Mouse (Mus musculus): ENCODE results near the gene Sgms2. TPM values are rescaled to one million over a fixed set of nuclear protein-coding genes. Genes with fewer than 3 reads are reported as not detected.

Gene Sgms2
- polyA plus RNA-seq, 1 experiment: 0.44 TPM

- H3K27ac ChIP-seq (ENCODE audit: control insufficient read depth, insufficient read depth, low read length): no peak overlapping the region
- WGBS: 91% methylated on average over 9 of the region's 9 CpGs
These were observed 178.9 kb downstream of the Sgms2 start for GRCm38 (mm10) chr3:131312340-131312739.

GRCm38 (mm10) chr3:131310572-131310971 is 180.6 kb downstream of the Sgms2 start:
- H3K4me1 ChIP-seq (replicated peaks; ENCODE audit: control insufficient read depth, insufficient read depth, low read length): no peaks in the 10 kb centered on the region
- no peak for TF ChIP-seq POLR2A (IDR thresholded peaks at IDR 0.05; ENCODE audit: control insufficient read depth, extremely low read depth, insufficient read depth, low read length, poor library complexity)
- TF ChIP-seq CTCF (IDR thresholded peaks at IDR 0.05; ENCODE audit: borderline replicate concordance, control insufficient read depth, extremely low read depth, insufficient read depth, low read length, poor library complexity): no peak
- no peak overlapping the region for H3K4me3 ChIP-seq (ENCODE audit: control insufficient read depth, insufficient read depth, low read length)
- no peaks in the 10 kb centered on the region for H3K27me3 ChIP-seq (ENCODE audit: control insufficient read depth, insufficient read depth, low read length)
- no peak for DNase-seq
- 94% methylated on average over 4 of the region's 4 CpGs for WGBS
- no peak overlapping the region for H3K27ac ChIP-seq (ENCODE audit: control insufficient read depth, insufficient read depth, low read length)
- no peaks in the 10 kb centered on the region for H3K36me3 ChIP-seq (ENCODE audit: control insufficient read depth, insufficient read depth, low read length)

More at GRCm38 (mm10) chr3:131312340-131312739, 178.9 kb downstream of the Sgms2 start:
- TF ChIP-seq POLR2A (IDR thresholded peaks at IDR 0.05; ENCODE audit: control insufficient read depth, extremely low read depth, insufficient read depth, low read length, poor library complexity): no peak
- no peak for TF ChIP-seq CTCF (IDR thresholded peaks at IDR 0.05; ENCODE audit: borderline replicate concordance, control insufficient read depth, extremely low read depth, insufficient read depth, low read length, poor library complexity)
- no peaks in the 10 kb centered on the region for H3K4me1 ChIP-seq (replicated peaks; ENCODE audit: control insufficient read depth, insufficient read depth, low read length)
- no peak for DNase-seq
- H3K4me3 ChIP-seq (ENCODE audit: control insufficient read depth, insufficient read depth, low read length): no peak overlapping the region
- H3K36me3 ChIP-seq (ENCODE audit: control insufficient read depth, insufficient read depth, low read length): no peaks in the 10 kb centered on the region
- H3K27me3 ChIP-seq (ENCODE audit: control insufficient read depth, insufficient read depth, low read length): no peaks in the 10 kb centered on the region

GRCm38 (mm10) chr3:131307811-131308210 is 183.4 kb downstream of the Sgms2 start:
- 95% methylated on average over 3 of the region's 3 CpGs for WGBS
- no peaks in the 10 kb centered on the region for H3K27me3 ChIP-seq (ENCODE audit: control insufficient read depth, insufficient read depth, low read length)
- no peak for DNase-seq
- H3K4me3 ChIP-seq (ENCODE audit: control insufficient read depth, insufficient read depth, low read length): no peak overlapping the region
- no peak overlapping the region for H3K27ac ChIP-seq (ENCODE audit: control insufficient read depth, insufficient read depth, low read length)
- H3K36me3 ChIP-seq (ENCODE audit: control insufficient read depth, insufficient read depth, low read length): no peaks in the 10 kb centered on the region
- TF ChIP-seq POLR2A (IDR thresholded peaks at IDR 0.05; ENCODE audit: control insufficient read depth, extremely low read depth, insufficient read depth, low read length, poor library complexity): no peak
- TF ChIP-seq CTCF (IDR thresholded peaks at IDR 0.05; ENCODE audit: borderline replicate concordance, control insufficient read depth, extremely low read depth, insufficient read depth, low read length, poor library complexity): no peak
- H3K4me1 ChIP-seq (replicated peaks; ENCODE audit: control insufficient read depth, insufficient read depth, low read length): no peaks in the 10 kb centered on the region

- peaks cover 5% of the 10 kb centered on the region for H3K4me1 ChIP-seq (replicated peaks; ENCODE audit: control insufficient read depth, insufficient read depth, low read length)
- H3K36me3 ChIP-seq (ENCODE audit: control insufficient read depth, insufficient read depth, low read length): no peaks in the 10 kb centered on the region
- no peak for TF ChIP-seq POLR2A (IDR thresholded peaks at IDR 0.05; ENCODE audit: control insufficient read depth, extremely low read depth, insufficient read depth, low read length, poor library complexity)
- TF ChIP-seq CTCF (IDR thresholded peaks at IDR 0.05; ENCODE audit: borderline replicate concordance, control insufficient read depth, extremely low read depth, insufficient read depth, low read length, poor library complexity): no peak
- no peak overlapping the region for H3K4me3 ChIP-seq (ENCODE audit: control insufficient read depth, insufficient read depth, low read length)
- no peak for DNase-seq
- 90% methylated on average over 7 of the region's 7 CpGs for WGBS
- no peak overlapping the region for H3K27ac ChIP-seq (ENCODE audit: control insufficient read depth, insufficient read depth, low read length)
- no peaks in the 10 kb centered on the region for H3K27me3 ChIP-seq (ENCODE audit: control insufficient read depth, insufficient read depth, low read length)
These were observed 185.0 kb downstream of the Sgms2 start for GRCm38 (mm10) chr3:131306255-131306654.

GRCm38 (mm10) chr3:131303320-131303714 is 187.9 kb downstream of the Sgms2 start:
- H3K27ac ChIP-seq (ENCODE audit: control insufficient read depth, insufficient read depth, low read length): no peak overlapping the region
- H3K4me1 ChIP-seq (replicated peaks; ENCODE audit: control insufficient read depth, insufficient read depth, low read length): peaks cover 5% of the 10 kb centered on the region
- peak overlapping the region; percentile 19 for H3K4me3 ChIP-seq (ENCODE audit: control insufficient read depth, insufficient read depth, low read length)
- TF ChIP-seq CTCF (IDR thresholded peaks at IDR 0.05; ENCODE audit: borderline replicate concordance, control insufficient read depth, extremely low read depth, insufficient read depth, low read length, poor library complexity) (no peak), POLR2A (IDR thresholded peaks at IDR 0.05; ENCODE audit: control insufficient read depth, extremely low read depth, insufficient read depth, low read length, poor library complexity) (no peak)
- H3K36me3 ChIP-seq (ENCODE audit: control insufficient read depth, insufficient read depth, low read length): no peaks in the 10 kb centered on the region
- DNase-seq: no peak
- 1% methylated on average over 5 of the region's 5 CpGs for WGBS
- H3K27me3 ChIP-seq (ENCODE audit: control insufficient read depth, insufficient read depth, low read length): no peaks in the 10 kb centered on the region

- peak; percentile 87 for DNase-seq
- no peaks in the 10 kb centered on the region for H3K36me3 ChIP-seq (ENCODE audit: control insufficient read depth, insufficient read depth, low read length)
- no peaks in the 10 kb centered on the region for H3K27me3 ChIP-seq (ENCODE audit: control insufficient read depth, insufficient read depth, low read length)
- TF ChIP-seq CTCF (IDR thresholded peaks at IDR 0.05; ENCODE audit: borderline replicate concordance, control insufficient read depth, extremely low read depth, insufficient read depth, low read length, poor library complexity) (0 out of 2 replicates have a peak, but pooled peaks have one; percentile 61), POLR2A (IDR thresholded peaks at IDR 0.05; ENCODE audit: control insufficient read depth, extremely low read depth, insufficient read depth, low read length, poor library complexity) (no peak)
- no peak within 1 kb of the TSS for H3K27ac ChIP-seq (ENCODE audit: control insufficient read depth, insufficient read depth, low read length)
- peaks cover 5% of the 10 kb centered on the region for H3K4me1 ChIP-seq (replicated peaks; ENCODE audit: control insufficient read depth, insufficient read depth, low read length)
- peak within 1 kb of the TSS; percentile 51 for H3K4me3 ChIP-seq (ENCODE audit: control insufficient read depth, insufficient read depth, low read length)
- WGBS: 3% methylated on average over 71 of the region's 71 CpGs
These were observed 188.5 kb downstream of the Sgms2 start, which contains the start of gene Cyp2u1 for GRCm38 (mm10) chr3:131302452-131303319. Gene Cyp2u1, minus strand, starts transcription at chr3:131303227.
